Mouse (Mus musculus): ENCODE measurements around the gene Me1. TPM values are rescaled to one million over a fixed set of nuclear protein-coding genes. Genes with fewer than 3 reads are reported as not detected.
"Not testable (repeated sequence)": the region's sequence is repeated elsewhere in the genome, so short reads cannot be mapped to it uniquely, and the experiment has no call there.

The Me1 gene
- polyA plus RNA-seq, 1 experiment from 2014 or later: 51.1 TPM

DNA sequence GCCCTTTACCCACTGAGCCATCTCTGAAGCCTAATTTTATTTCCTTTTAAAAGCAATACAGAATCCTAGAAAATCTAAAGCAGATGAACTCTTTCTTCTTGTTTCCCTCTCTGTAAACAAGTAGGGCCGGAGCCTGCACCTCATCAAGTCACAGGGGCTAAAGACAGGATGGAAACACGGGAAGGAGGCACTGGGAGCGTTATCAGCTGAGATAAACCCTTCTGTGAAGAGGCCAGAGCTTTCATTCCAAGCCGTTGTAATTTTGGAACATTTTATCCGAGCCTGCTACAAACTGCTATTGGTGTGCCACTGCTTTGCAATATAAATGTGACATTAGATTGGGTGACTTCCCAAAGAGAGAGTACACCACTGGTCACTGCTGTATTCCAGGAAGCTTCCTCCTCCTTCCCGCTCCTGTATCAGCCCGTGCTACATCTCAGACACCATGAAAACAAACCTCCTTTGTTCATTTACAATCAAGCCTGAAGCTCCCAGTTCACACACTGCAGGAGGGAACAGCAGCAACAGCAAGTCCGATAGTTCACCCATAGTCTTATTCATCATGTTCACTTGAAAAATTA lies 95.9 kb downstream of the Me1 start:
- Histone ChIP-seq H3K9me3 (replicated peaks) (0 out of 2 replicates have a peak, but pooled peaks cover 3% of the 10 kb centered on the region), H3K9ac (no peak overlapping the region), H3K4me3 (no peak overlapping the region), H3K4me2 (peak overlapping the region; percentile 46), H3K36me3 (peaks cover 19% of the 10 kb centered on the region), H3K27ac (ENCODE audit: poor library complexity, severe bottlenecking) (peak overlapping the region; percentile 91), H3K27me3 (replicated peaks) (no peaks in the 10 kb centered on the region), H3K4me1 (replicated peaks) (peaks cover 29% of the 10 kb centered on the region)
- WGBS: 10% methylated on average over 8 of the region's 8 CpGs
- peak; percentile 79 for ATAC-seq (ENCODE audit: insufficient number of reproducible peaks, low FRiP score)

DNA sequence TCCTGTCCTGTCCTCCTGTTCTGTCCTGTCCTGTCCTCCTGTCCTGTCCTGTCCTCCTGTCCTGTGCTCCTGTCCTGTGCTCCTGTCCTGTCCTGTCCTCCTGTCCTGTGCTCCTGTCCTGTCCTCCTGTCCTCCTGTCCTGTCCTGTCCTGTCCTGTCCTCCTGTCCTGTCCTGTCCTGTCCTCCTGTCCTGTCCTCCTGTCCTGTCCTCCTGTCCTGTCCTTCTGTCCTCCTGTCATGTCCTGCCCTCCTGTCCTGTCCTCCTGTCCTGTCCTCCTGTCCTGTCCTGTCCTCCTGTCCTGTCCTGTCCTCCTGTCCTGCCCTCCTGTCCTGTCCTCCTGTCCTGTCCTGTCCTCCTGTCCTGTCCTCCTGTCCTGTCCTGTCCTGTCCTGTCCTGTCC lies 98.8 kb downstream of the Me1 start:
- not testable (repeated sequence) for H3K9ac ChIP-seq; H3K9me3 ChIP-seq (replicated peaks); H3K27ac ChIP-seq (ENCODE audit: poor library complexity, severe bottlenecking); H3K4me3 ChIP-seq; H3K4me2 ChIP-seq; H3K27me3 ChIP-seq (replicated peaks); ATAC-seq (ENCODE audit: insufficient number of reproducible peaks, low FRiP score)
- Histone ChIP-seq H3K36me3 (peaks cover 22% of the 10 kb centered on the region), H3K4me1 (replicated peaks) (peaks cover 44% of the 10 kb centered on the region)

DNA sequence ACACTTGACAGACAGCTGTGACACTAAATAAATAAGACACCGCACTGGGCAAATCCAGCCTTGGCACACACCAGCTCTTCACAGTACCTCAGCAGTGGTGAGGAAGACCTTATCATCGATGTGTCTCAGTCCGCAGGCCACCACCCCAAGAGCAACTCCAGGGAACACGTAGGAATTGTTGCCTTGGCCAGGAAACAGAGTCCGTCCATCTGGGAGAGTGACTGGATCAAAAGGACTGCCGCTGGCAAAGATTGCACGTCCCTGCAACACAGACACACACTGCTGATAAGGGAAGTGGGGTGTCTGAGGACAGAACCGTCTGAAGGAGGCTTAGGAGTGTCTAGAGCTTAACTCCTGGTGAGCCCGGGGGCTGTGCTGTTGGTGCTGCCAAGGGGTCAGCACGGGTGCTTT lies 101.4 kb downstream of the Me1 start:
- peak; percentile 64; the same call in 1 of the 2 replicates for ATAC-seq (ENCODE audit: insufficient number of reproducible peaks, low FRiP score)
- not testable (repeated sequence) for H3K4me3 ChIP-seq; H3K27me3 ChIP-seq (replicated peaks); H3K9me3 ChIP-seq (replicated peaks); H3K9ac ChIP-seq
- Histone ChIP-seq H3K27ac (ENCODE audit: poor library complexity, severe bottlenecking) (peak overlapping the region; percentile 56), H3K36me3 (peaks cover 33% of the 10 kb centered on the region), H3K4me1 (replicated peaks) (peaks cover 25% of the 10 kb centered on the region), H3K4me2 (peak overlapping the region; percentile 49)
- 11% methylated on average over 10 of the region's 10 CpGs for WGBS

DNA sequence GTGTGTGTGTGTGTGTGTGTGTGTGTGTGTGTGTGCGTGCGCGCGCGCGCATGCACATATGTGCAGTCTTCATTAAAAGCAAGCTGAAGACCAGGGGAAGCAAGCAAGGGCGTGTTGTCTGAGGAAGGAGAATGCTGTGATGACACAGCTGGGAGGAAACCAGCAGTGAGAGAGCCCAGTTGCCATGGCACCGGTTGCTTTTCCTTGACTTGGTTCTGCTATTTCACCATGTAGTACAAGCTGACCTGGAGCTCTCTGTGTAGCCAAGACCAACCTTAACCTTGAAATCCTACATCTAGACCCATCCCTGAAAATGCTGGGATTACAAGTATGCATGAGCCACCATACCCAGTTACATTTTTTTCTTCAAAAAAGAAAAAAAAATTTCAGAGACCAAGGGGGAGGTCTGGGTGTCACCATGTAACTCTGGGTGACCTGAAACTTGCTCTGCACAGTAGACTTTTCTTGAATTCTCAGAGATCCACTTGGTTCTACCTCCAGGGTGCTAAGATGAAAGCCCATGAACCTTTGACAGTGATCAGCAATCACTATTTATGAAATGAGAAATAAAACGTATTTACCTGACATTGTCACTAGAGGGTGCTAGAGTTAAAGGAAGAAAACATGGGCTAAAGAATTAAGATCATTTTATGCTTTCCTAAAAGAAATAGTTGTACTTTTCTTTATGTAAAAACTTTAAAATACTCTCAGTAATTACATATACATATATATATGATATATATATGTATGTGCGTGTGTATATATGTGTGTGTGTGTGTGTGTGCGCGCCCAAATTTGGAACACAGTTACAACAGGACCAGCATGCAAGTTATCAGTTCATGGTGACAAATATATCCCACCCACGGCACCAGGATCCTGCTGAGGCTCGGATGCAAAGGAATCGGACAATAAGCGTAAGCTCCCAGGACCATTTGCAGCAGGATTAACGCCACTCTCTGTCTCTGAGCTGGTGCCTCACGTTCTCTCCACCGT lies 102.8 kb downstream of the Me1 start:
- Histone ChIP-seq H3K27ac (ENCODE audit: poor library complexity, severe bottlenecking) (no peak overlapping the region), H3K27me3 (replicated peaks) (no peaks in the 10 kb centered on the region), H3K4me1 (replicated peaks) (peaks cover 19% of the 10 kb centered on the region), H3K9ac (no peak overlapping the region), H3K9me3 (replicated peaks) (peaks cover 3% of the 10 kb centered on the region; the same call in 1 of the 2 replicates), H3K36me3 (peaks cover 37% of the 10 kb centered on the region), H3K4me2 (peak overlapping the region; percentile 49), H3K4me3 (0 out of 2 replicates have a peak overlapping the region, but pooled peaks have one; percentile 2)
- WGBS: 55% methylated on average over 19 of the region's 19 CpGs
- ATAC-seq (ENCODE audit: insufficient number of reproducible peaks, low FRiP score): no peak

DNA sequence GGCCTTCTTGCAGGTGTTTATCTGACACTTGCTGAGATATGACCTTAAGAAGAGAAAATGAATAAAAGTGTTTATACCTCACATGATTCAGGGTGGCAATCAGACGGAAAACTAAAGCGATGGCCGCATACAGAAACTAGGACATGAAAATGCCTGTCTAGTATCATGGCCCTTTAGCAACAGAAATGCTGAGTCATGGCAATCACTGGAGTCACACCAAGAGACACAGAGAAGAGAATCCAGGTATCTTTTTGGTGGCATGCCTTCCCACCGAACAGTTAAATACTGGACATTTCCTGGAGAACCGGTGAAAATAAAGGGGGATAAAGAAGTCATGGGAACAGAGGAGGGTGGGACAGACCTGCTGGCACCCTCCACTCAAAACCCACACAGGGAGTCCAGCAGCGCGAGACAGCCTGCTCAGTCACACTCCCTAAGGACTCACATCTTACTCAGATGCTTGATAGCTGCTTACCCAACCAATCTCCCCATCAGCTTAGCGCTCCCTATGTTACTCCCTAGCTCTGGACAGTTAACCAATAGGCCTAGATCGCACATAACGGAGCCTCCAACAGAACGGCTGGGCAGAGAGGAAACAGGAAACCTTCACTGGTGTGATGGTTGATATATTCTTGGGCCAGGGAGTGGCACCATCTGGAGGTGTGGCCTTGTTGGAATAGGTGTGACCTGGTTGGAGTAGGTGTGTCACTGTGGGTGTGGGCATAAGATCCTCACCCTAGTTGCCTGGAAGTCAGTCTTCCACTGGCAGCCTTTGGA lies 108.5 kb downstream of the Me1 start:
- 90% methylated on average over 11 of the region's 11 CpGs for WGBS
- no peak; the same call in 1 of the 2 replicates for ATAC-seq (ENCODE audit: insufficient number of reproducible peaks, low FRiP score)
- H3K9ac ChIP-seq: no peak overlapping the region

DNA sequence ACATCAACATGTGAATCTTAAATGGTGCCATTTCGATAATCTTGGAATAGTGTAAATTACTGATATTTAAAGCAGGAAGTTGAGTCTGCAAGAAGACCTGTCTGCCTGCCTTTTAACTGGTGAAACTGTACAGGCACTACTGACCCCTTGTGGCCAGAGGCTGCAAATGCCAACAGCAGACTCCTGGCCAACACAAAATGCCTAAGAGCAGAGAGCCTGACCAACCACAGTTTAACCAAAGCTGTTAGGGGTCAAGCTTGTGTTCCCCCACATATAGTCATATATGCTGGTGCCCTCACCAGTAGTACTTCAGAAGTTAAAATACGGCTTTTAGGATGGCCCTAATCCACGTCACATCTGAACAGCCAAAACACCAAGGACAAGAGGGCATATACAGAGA lies 112.0 kb downstream of the Me1 start:
- no peak overlapping the region for H3K4me3 ChIP-seq
- no peaks in the 10 kb centered on the region for H3K4me1 ChIP-seq (replicated peaks)
- H3K9me3 ChIP-seq (replicated peaks): no peaks in the 10 kb centered on the region
- H3K36me3 ChIP-seq: peaks cover 19% of the 10 kb centered on the region
- H3K9ac ChIP-seq: no peak overlapping the region
- no peak overlapping the region for H3K4me2 ChIP-seq
- no peak for ATAC-seq (ENCODE audit: insufficient number of reproducible peaks, low FRiP score)
- no peaks in the 10 kb centered on the region for H3K27me3 ChIP-seq (replicated peaks)
- H3K27ac ChIP-seq (ENCODE audit: poor library complexity, severe bottlenecking): no peak overlapping the region
- 50% methylated on average over 3 of the region's 3 CpGs for WGBS

More for the DNA sequence above, 108.5 kb downstream of the Me1 start:
- Histone ChIP-seq H3K27ac (ENCODE audit: poor library complexity, severe bottlenecking) (no peak overlapping the region), H3K4me3 (no peak overlapping the region), H3K27me3 (replicated peaks) (no peaks in the 10 kb centered on the region), H3K4me2 (no peak overlapping the region), H3K9me3 (replicated peaks) (no peaks in the 10 kb centered on the region; the same call in 1 of the 2 replicates), H3K36me3 (peaks cover 27% of the 10 kb centered on the region), H3K4me1 (replicated peaks) (no peaks in the 10 kb centered on the region)

DNA sequence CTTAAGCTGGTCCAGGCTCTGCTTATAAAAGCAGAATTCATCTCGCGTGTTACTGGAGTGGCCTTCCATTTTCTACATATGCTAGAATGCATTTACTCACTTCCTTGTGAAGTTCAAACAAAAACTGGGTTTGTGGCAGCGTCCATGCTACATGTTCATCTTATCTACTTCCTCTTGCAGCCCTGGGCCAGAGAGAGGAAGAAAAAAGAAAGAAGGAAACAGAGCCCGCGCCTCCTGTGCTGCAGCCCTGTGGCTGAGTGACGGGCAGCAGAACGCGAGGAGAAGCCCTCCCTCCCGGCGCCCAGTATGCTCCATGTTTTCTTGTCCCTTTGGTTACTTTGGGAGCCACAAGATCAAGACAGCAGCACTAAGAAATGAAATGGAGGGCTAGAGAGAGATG lies 116.1 kb downstream of the Me1 start:
- 64% methylated on average over 10 of the region's 10 CpGs for WGBS
- peak; percentile 62; the same call in 1 of the 2 replicates for ATAC-seq (ENCODE audit: insufficient number of reproducible peaks, low FRiP score)
- Histone ChIP-seq H3K36me3 (peaks cover 20% of the 10 kb centered on the region; the same call in 1 of the 2 replicates), H3K27ac (ENCODE audit: poor library complexity, severe bottlenecking) (peak overlapping the region; percentile 41; the same call in 1 of the 2 replicates), H3K27me3 (replicated peaks) (no peaks in the 10 kb centered on the region), H3K9me3 (replicated peaks) (no peaks in the 10 kb centered on the region), H3K9ac (no peak overlapping the region), H3K4me3 (no peak overlapping the region), H3K4me2 (no peak overlapping the region), H3K4me1 (replicated peaks) (no peaks in the 10 kb centered on the region)

DNA sequence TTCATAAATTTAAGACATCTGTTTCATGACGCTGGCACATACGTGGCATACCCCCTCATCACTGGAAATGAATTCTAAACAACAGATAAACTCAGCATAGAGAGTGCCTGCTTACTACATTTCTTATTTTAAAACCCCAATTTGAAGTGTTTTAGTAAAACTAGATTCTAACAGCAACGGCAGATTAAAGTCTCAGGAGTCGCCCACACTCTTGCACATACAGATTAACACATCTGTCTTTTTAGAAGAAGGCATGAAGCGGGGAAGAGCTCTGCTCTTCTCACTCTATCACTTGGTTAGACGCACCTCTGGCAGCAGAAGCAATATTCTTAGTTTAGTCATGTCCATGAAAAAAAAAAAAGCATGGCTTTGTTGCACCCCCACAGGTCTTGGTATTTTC lies 120.6 kb downstream of the Me1 start:
- Histone ChIP-seq H3K36me3 (peaks cover 15% of the 10 kb centered on the region; the same call in 1 of the 2 replicates), H3K27me3 (replicated peaks) (no peaks in the 10 kb centered on the region), H3K4me2 (no peak overlapping the region), H3K9ac (no peak overlapping the region), H3K4me3 (no peak overlapping the region), H3K27ac (ENCODE audit: poor library complexity, severe bottlenecking) (no peak overlapping the region), H3K9me3 (replicated peaks) (no peaks in the 10 kb centered on the region), H3K4me1 (replicated peaks) (peaks cover 15% of the 10 kb centered on the region)
- WGBS: 86% methylated on average over 6 of the region's 6 CpGs
- ATAC-seq (ENCODE audit: insufficient number of reproducible peaks, low FRiP score): no peak

DNA sequence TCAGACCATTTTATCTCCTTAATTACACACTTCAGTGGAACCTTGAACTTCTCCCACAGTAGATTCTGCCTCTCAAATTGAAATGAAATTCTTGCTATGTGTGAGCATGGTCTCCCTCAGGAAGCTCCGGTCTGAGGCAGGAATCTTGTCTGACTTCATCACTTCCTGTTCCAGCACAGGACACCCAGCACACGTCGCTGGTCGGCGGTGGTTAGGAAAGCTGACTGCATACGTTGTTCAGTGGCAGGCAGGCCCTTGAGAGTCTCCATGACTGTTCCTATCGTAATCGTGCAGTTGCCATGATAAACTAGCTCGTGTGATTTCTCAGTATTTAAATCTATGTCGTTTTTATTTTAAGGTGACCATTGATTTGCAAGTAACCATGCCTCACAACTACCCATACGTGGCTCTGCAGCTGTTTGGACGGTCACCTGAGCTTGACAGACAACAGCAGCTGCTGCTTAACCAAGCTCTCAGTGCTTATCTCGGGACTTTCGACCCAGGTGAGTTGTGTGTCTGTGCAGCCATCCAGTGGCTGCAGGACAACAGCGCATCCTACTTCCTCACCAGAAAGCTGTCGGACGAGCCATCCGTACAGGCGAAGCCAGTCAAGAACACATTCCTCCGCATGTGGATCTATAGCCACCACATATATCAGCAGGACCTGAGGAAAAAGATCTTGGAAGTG lies 122.0 kb downstream of the Me1 start:
- no peak for ATAC-seq (ENCODE audit: insufficient number of reproducible peaks, low FRiP score)

DNA sequence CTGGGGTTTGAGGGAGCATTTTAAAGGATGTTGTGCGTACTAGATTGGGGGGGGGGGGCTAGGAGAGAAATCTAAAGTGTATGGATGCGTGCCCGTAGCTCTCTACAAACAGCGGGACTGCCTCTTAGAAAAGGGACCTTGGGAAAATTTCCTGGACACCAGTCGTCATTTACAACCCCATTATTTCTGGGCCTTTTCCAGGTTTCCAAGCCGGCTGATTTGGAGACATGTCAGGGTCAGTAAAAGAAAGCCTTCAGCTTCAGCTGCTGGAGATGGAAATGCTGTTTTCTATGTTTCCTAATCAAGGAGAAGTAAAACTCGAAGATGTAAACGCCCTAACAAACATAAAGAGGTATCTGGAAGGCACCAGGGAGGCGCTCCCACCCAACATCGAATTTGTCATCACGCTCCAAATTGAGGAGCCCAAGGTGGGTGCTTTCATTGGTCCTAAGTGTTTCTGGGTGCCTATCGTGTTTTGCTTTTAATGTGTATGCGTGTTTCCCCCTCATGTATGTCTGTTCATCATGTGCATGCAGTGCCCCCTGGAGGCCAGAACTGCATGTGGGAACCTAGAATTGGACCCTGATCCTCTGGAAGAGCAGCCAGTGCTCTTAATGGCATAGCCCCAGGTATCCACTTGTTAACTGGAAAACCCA lies 123.0 kb downstream of the Me1 start:
- Histone ChIP-seq H3K4me2 (peak overlapping the region; percentile 94), H3K27ac (ENCODE audit: poor library complexity, severe bottlenecking) (no peak overlapping the region), H3K4me3 (peak overlapping the region; percentile 79), H3K9ac (peak overlapping the region; percentile 74), H3K9me3 (replicated peaks) (no peaks in the 10 kb centered on the region), H3K4me1 (replicated peaks) (peaks cover 17% of the 10 kb centered on the region), H3K36me3 (peaks cover 22% of the 10 kb centered on the region), H3K27me3 (replicated peaks) (no peaks in the 10 kb centered on the region)
- ATAC-seq (ENCODE audit: insufficient number of reproducible peaks, low FRiP score): no peak
- WGBS: 12% methylated on average over 13 of the region's 13 CpGs

More for the DNA sequence above, 122.0 kb downstream of the Me1 start:
- 63% methylated on average over 20 of the region's 20 CpGs for WGBS
- Histone ChIP-seq H3K36me3 (peaks cover 25% of the 10 kb centered on the region; the same call in 1 of the 2 replicates), H3K9me3 (replicated peaks) (no peaks in the 10 kb centered on the region), H3K4me3 (no peak overlapping the region), H3K27me3 (replicated peaks) (no peaks in the 10 kb centered on the region), H3K9ac (no peak overlapping the region), H3K4me2 (no peak overlapping the region), H3K4me1 (replicated peaks) (peaks cover 17% of the 10 kb centered on the region), H3K27ac (ENCODE audit: poor library complexity, severe bottlenecking) (no peak overlapping the region)
